Mouse (Mus musculus): ENCODE measurements around the gene Hmgn1. TPM values are rescaled to one million over a fixed set of nuclear protein-coding genes. Genes with fewer than 3 reads are reported as not detected.

Hmgn1 gene
- polyA plus RNA-seq, 1 experiment from 2014 or later, result 306 TPM

GRCm38 (mm10) chr16:96159794-96160346, 32.3 kb upstream of the Hmgn1 start:
- peaks cover 15% of the 10 kb centered on the region for H3K36me3 ChIP-seq (ENCODE audit: control insufficient read depth, insufficient read depth, low read length)
- H3K9ac ChIP-seq (ENCODE audit: low read length), result peak overlapping the region; percentile 94
- 83% methylated on average over 20 of the region's 20 CpGs for WGBS
- peak overlapping the region; percentile 64 to 71 for H3K4me3 ChIP-seq (ENCODE audit: control insufficient read depth in 1 of 2, insufficient read depth in 1 of 2, low read depth in 1 of 2, low read length in 2 of 2)
- H3K27me3 ChIP-seq (ENCODE audit: control insufficient read depth, insufficient read depth, low read length), result no peaks in the 10 kb centered on the region
- peaks cover 9 to 17% of the 10 kb centered on the region in 2 experiments for H3K4me1 ChIP-seq (ENCODE audit: control insufficient read depth in 2 of 2, insufficient read depth in 2 of 2, low read length in 2 of 2)
- ATAC-seq (ENCODE audit: insufficient number of reproducible peaks, insufficient read depth, low FRiP score, low read depth), result no peak
- peak overlapping the region; percentile 99 for H3K4me2 ChIP-seq (ENCODE audit: low read length)
- no peaks in the 10 kb centered on the region for H3K9me3 ChIP-seq (ENCODE audit: control insufficient read depth, low read length)
- peak overlapping the region; percentile 88 to 92 for H3K27ac ChIP-seq (replicated peaks in 1 of 2; ENCODE audit: control insufficient read depth in 1 of 2, insufficient read depth in 1 of 2, low read depth in 2 of 2, low read length in 2 of 2)

DNA sequence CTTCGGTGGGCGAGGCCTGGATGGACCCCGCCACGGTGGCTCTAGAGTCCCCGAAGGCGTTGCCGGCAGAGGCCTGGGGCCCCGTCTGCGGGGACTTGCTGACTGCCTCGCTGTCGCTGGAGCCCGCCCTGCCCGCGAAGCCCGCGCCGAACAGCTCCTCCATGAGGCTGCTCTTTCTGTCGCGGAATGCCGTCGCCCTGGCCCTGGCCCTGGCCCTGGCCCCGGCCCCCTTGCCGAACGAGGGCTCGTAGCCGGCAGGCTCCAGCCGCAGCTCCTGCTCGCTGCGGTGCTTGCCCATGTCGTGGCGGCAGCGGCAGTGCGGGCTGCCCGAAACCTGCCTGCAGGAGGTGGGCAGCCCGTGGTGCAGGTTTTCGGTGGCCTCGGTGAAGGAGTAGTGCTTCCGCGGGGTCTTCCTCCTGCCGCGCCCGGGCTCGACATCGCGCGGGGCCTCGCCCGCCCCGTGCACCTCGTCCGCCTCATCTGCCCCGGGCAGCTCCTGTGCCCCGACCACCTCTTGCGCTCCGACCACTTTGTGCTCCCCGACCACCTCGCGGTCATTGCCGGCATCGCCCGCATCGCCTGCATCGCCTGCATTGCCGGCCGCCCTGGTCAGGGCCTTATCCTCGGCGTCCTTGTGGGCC, 31.7 kb upstream of the Hmgn1 start:
- no peaks in the 10 kb centered on the region for H3K27me3 ChIP-seq (ENCODE audit: control insufficient read depth, insufficient read depth, low read length)
- peak overlapping the region; percentile 99 for H3K4me2 ChIP-seq (ENCODE audit: low read length)
- H3K27ac ChIP-seq (replicated peaks in 1 of 2; ENCODE audit: control insufficient read depth in 1 of 2, insufficient read depth in 1 of 2, low read depth in 2 of 2, low read length in 2 of 2), result peak overlapping the region; percentile 88 to 92
- peak overlapping the region; percentile 64 to 71 for H3K4me3 ChIP-seq (ENCODE audit: control insufficient read depth in 1 of 2, insufficient read depth in 1 of 2, low read depth in 1 of 2, low read length in 2 of 2)
- H3K4me1 ChIP-seq (ENCODE audit: control insufficient read depth in 2 of 2, insufficient read depth in 2 of 2, low read length in 2 of 2), result peaks cover 9 to 17% of the 10 kb centered on the region in 2 experiments
- WGBS, result under 1% methylated on average over 67 of the region's 67 CpGs
- H3K9me3 ChIP-seq (ENCODE audit: control insufficient read depth, low read length), result no peaks in the 10 kb centered on the region
- peaks cover 22% of the 10 kb centered on the region for H3K36me3 ChIP-seq (ENCODE audit: control insufficient read depth, insufficient read depth, low read length)
- peak overlapping the region; percentile 94 for H3K9ac ChIP-seq (ENCODE audit: low read length)
- peak; percentile 73 for ATAC-seq (ENCODE audit: insufficient number of reproducible peaks, insufficient read depth, low FRiP score, low read depth)

DNA sequence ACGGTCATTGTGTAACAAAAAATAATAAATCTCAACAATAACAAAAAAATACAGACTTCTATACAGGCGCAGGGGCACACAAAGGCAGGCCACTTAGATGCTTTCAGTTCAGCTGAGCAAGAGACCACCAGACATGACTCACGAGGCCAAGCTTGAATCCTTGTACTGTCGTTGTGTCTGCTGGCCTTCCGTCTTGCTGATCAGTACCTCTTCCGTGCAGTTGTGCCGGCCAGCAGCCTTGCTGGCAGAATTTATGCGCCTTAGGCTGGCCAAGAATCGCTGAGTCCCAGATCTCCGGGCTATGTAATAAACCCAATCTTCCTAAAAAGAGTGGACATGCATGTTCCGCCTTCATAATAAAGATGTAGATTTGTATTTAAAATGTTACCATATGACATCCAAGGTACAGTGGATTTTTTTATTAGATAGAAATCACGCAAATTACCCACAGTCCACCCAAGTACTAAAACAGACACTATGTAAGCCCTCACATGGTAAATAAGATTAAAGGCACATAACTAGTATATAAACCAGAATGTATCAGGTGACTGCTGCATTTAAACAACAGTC, 31.1 kb upstream of the Hmgn1 start:
- peaks cover 28% of the 10 kb centered on the region for H3K36me3 ChIP-seq (ENCODE audit: control insufficient read depth, insufficient read depth, low read length)
- no peaks in the 10 kb centered on the region for H3K9me3 ChIP-seq (ENCODE audit: control insufficient read depth, low read length)
- no peaks in the 10 kb centered on the region for H3K27me3 ChIP-seq (ENCODE audit: control insufficient read depth, insufficient read depth, low read length)
- peak overlapping the region; percentile 99 for H3K4me2 ChIP-seq (ENCODE audit: low read length)
- no peak for ATAC-seq (ENCODE audit: insufficient number of reproducible peaks, insufficient read depth, low FRiP score, low read depth)
- H3K4me3 ChIP-seq (ENCODE audit: control insufficient read depth in 1 of 2, insufficient read depth in 1 of 2, low read depth in 1 of 2, low read length in 2 of 2), result peak overlapping the region; percentile 64 to 71
- H3K27ac ChIP-seq (replicated peaks in 1 of 2; ENCODE audit: control insufficient read depth in 1 of 2, insufficient read depth in 1 of 2, low read depth in 2 of 2, low read length in 2 of 2), result peak overlapping the region; percentile 88 to 92
- 44% methylated on average over 12 of the region's 12 CpGs for WGBS
- peaks cover 9 to 17% of the 10 kb centered on the region in 2 experiments for H3K4me1 ChIP-seq (ENCODE audit: control insufficient read depth in 2 of 2, insufficient read depth in 2 of 2, low read length in 2 of 2)
- H3K9ac ChIP-seq (ENCODE audit: low read length), result peak overlapping the region; percentile 94

DNA sequence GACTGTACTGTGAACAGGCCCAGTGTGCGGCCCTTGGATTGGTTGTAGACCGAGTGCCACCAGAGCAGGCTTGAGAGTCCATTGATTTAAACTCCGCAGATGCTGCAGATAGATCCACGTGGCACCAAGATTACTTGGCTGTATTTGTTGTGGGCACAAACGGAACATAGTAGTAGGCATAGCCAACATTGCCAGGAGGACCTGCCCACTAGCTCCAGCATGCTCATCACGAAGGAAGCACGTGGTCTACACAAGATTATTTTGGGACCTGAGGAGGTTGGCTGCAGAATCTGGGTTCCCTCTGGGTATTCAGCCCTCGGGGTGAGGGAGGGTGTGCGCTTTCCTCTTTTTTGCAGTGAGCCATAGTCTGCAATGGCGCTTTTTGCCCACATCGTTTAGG, 29.6 kb upstream of the Hmgn1 start:
- H3K9ac ChIP-seq (ENCODE audit: low read length), result no peak overlapping the region
- ATAC-seq (ENCODE audit: insufficient number of reproducible peaks, insufficient read depth, low FRiP score, low read depth), result no peak
- 89% methylated on average over 11 of the region's 11 CpGs for WGBS
- H3K4me3 ChIP-seq (ENCODE audit: control insufficient read depth in 1 of 2, insufficient read depth in 1 of 2, low read depth in 1 of 2, low read length in 2 of 2), result no peak overlapping the region
- peaks cover 42% of the 10 kb centered on the region for H3K36me3 ChIP-seq (ENCODE audit: control insufficient read depth, insufficient read depth, low read length)
- peaks cover 9 to 17% of the 10 kb centered on the region in 2 experiments for H3K4me1 ChIP-seq (ENCODE audit: control insufficient read depth in 2 of 2, insufficient read depth in 2 of 2, low read length in 2 of 2)
- H3K27ac ChIP-seq (replicated peaks in 1 of 2; ENCODE audit: control insufficient read depth in 1 of 2, insufficient read depth in 1 of 2, low read depth in 2 of 2, low read length in 2 of 2), result no peak overlapping the region
- no peaks in the 10 kb centered on the region for H3K27me3 ChIP-seq (ENCODE audit: control insufficient read depth, insufficient read depth, low read length)
- H3K4me2 ChIP-seq (ENCODE audit: low read length), result no peak overlapping the region
- no peaks in the 10 kb centered on the region for H3K9me3 ChIP-seq (ENCODE audit: control insufficient read depth, low read length)

- peaks cover 12 to 21% of the 10 kb centered on the region in 2 experiments for H3K4me1 ChIP-seq (ENCODE audit: control insufficient read depth in 2 of 2, insufficient read depth in 2 of 2, low read length in 2 of 2)
- peaks cover 45% of the 10 kb centered on the region for H3K36me3 ChIP-seq (ENCODE audit: control insufficient read depth, insufficient read depth, low read length)
- no peaks in the 10 kb centered on the region for H3K27me3 ChIP-seq (ENCODE audit: control insufficient read depth, insufficient read depth, low read length)
- H3K4me2 ChIP-seq (ENCODE audit: low read length), result no peak overlapping the region
- no peak overlapping the region for H3K9ac ChIP-seq (ENCODE audit: low read length)
- H3K9me3 ChIP-seq (ENCODE audit: control insufficient read depth, low read length), result no peaks in the 10 kb centered on the region
- 91% methylated on average over 8 of the region's 8 CpGs for WGBS
- no peak overlapping the region for H3K4me3 ChIP-seq (ENCODE audit: control insufficient read depth in 1 of 2, insufficient read depth in 1 of 2, low read depth in 1 of 2, low read length in 2 of 2)
- H3K27ac ChIP-seq (replicated peaks in 1 of 2; ENCODE audit: control insufficient read depth in 1 of 2, insufficient read depth in 1 of 2, low read depth in 2 of 2, low read length in 2 of 2), result no peak overlapping the region
- ATAC-seq (ENCODE audit: insufficient number of reproducible peaks, insufficient read depth, low FRiP score, low read depth), result no peak
Observed at GRCm38 (mm10) chr16:96156019-96156418, 28.5 kb upstream of the Hmgn1 start.

DNA sequence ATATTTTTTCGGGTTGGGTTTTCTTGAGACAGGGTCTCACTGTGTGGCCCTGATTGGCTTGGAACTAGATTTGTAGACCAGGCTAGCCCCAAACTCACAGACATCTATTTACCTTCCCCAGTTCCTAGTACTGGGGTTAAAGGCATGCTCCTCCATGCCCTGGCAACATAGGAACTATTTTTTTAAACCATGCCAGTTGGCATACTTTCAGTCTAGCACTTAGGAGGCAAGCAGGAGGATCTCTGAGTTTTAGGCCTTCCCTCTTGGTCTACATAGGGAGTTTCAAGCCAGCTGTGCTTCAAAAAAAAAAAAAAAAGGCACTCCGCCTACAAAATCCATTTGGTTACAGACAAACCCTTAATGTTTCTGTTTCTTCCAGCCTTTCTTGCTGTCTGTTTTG, 26.9 kb upstream of the Hmgn1 start:
- Histone ChIP-seq H3K36me3 (ENCODE audit: control insufficient read depth, insufficient read depth, low read length) (peaks cover 45% of the 10 kb centered on the region), H3K9me3 (ENCODE audit: control insufficient read depth, low read length) (no peaks in the 10 kb centered on the region), H3K27ac (replicated peaks in 1 of 2; ENCODE audit: control insufficient read depth in 1 of 2, insufficient read depth in 1 of 2, low read depth in 2 of 2, low read length in 2 of 2) (no peak overlapping the region), H3K4me2 (ENCODE audit: low read length) (no peak overlapping the region), H3K27me3 (ENCODE audit: control insufficient read depth, insufficient read depth, low read length) (no peaks in the 10 kb centered on the region), H3K9ac (ENCODE audit: low read length) (no peak overlapping the region; the same call in 1 of the 2 replicates), H3K4me3 (ENCODE audit: control insufficient read depth in 1 of 2, insufficient read depth in 1 of 2, low read depth in 1 of 2, low read length in 2 of 2) (no peak overlapping the region), H3K4me1 (ENCODE audit: control insufficient read depth in 2 of 2, insufficient read depth in 2 of 2, low read length in 2 of 2) (peaks cover 12 to 32% of the 10 kb centered on the region in 2 experiments)
- no peak for ATAC-seq (ENCODE audit: insufficient number of reproducible peaks, insufficient read depth, low FRiP score, low read depth)
- WGBS, result 89% methylated on average over 2 of the region's 2 CpGs

DNA sequence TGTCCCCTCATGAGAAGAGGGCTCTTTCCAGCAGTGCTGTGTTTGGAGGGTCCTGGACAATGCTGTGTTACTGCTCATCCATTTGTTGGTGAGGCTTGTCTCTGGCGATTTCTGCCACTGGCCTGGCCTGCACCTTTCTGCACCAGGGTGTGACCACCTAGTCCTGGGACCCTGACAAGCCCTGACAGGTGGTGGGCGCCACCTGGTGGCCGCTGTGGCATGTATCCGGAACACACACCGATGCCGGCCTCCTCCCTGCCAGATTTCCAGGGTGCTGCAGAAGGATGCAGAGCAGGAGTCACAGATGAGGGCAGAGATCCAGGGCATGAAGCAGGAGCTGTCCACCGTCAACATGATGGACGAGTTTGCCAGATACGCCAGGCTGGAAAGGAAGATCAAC, 24.0 kb upstream of the Hmgn1 start:
- H3K9me3 ChIP-seq (ENCODE audit: control insufficient read depth, low read length), result no peaks in the 10 kb centered on the region
- H3K4me1 ChIP-seq (ENCODE audit: control insufficient read depth in 2 of 2, insufficient read depth in 2 of 2, low read length in 2 of 2), result peaks cover 25 to 39% of the 10 kb centered on the region in 2 experiments
- no peak for ATAC-seq (ENCODE audit: insufficient number of reproducible peaks, insufficient read depth, low FRiP score, low read depth)
- H3K36me3 ChIP-seq (ENCODE audit: control insufficient read depth, insufficient read depth, low read length), result peaks cover 45% of the 10 kb centered on the region
- 12% methylated on average over 9 of the region's 9 CpGs for WGBS
- peak overlapping the region; percentile 18 to 42; a peak in 3 of 4 replicates for H3K27ac ChIP-seq (replicated peaks in 1 of 2; ENCODE audit: control insufficient read depth in 1 of 2, insufficient read depth in 1 of 2, low read depth in 2 of 2, low read length in 2 of 2)
- no peak overlapping the region for H3K4me2 ChIP-seq (ENCODE audit: low read length)
- peak overlapping the region; percentile 30; the same call in 1 of the 2 replicates for H3K9ac ChIP-seq (ENCODE audit: low read length)
- H3K27me3 ChIP-seq (ENCODE audit: control insufficient read depth, insufficient read depth, low read length), result no peaks in the 10 kb centered on the region
- H3K4me3 ChIP-seq (ENCODE audit: control insufficient read depth in 1 of 2, insufficient read depth in 1 of 2, low read depth in 1 of 2, low read length in 2 of 2), result no peak overlapping the region
